Mouse (Mus musculus): ENCODE data around the gene Dusp5.

GRCm38 (mm10) chr19:53517370-53518096 lies 11.4 kb upstream of the Dusp5 start:
- TF ChIP-seq EP300 (optimal IDR thresholded peaks at IDR 0.05) (no peak), CTCF (IDR thresholded peaks at IDR 0.05; ENCODE audit: low read depth) (no peak)
